Mouse (Mus musculus) lung, postnatal 0 days (tissue): Measurements from ENCODE around the gene Hmcn2.

Experiments
- CTCF ChIP-seq: IDR thresholded peaks from 2 replicates; pipeline ENCODE4 v1.5.1; 2016; ENCODE audit warnings: antibody characterized with exemption, mild to moderate bottlenecking
- EP300 ChIP-seq: IDR thresholded peaks from 2 replicates; pipeline ENCODE4 v1.6.1; 2016; ENCODE audit warnings: antibody characterized with exemption, mild to moderate bottlenecking, control low read depth

DNA sequence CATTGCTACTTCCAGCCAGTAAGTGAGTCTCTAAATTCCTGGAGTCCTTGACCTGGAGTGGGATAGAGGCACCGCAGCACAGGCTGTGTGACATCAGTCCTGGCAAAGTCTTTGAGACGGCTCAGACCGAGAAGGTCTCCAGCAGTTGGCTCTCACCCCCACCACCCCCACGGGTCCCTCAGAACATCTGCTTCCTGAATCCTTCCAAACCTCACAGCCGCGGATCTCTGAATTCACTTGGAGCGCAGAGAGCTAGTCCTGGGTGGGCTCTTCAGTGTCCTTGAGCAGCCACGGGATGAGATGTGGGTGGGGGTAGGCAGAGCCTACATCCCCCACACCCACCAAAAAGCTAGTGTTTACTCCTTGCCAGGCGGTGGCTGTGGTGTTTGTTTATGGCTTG is 57.2 kb downstream of the Hmcn2 start:
- TF ChIP-seq CTCF (no peak), EP300 (no peak)
